Mouse (Mus musculus): ENCODE measurements around the gene Golt1b. TPM values are rescaled to one million over a fixed set of nuclear protein-coding genes. Genes with fewer than 3 reads are reported as not detected.

Gene Golt1b
- polyA plus RNA-seq, 1 experiment from 2014 or later: 69.5 TPM

- Histone ChIP-seq H3K4me2 (no peak overlapping the region), H3K4me1 (no peaks in the 10 kb centered on the region; the same call in 1 of the 2 replicates), H3K4me3 (replicated peaks) (no peak overlapping the region), H3K27me3 (replicated peaks) (no peaks in the 10 kb centered on the region), H3K9me3 (replicated peaks) (no peaks in the 10 kb centered on the region), H3K27ac (replicated peaks) (no peak overlapping the region), H3K36me3 (no peaks in the 10 kb centered on the region), H3K9ac (replicated peaks) (no peak overlapping the region)
- 77% methylated on average over 2 of the region's 2 CpGs for WGBS
- ATAC-seq (ENCODE audit: low FRiP score): no peak
Observed at GRCm38 (mm10) chr6:142453311-142453710, 66.3 kb downstream of the Golt1b start.

Other genes with a start within 250 kb of the Golt1b start
- gene Slco1a6, start 178.7 kb upstream of the Golt1b start, polyA plus RNA-seq (2015; fragmentation: Nextera tagmentation; extraction: Ambion mirVana): 0.51 and 0.77 TPM in 2 replicates
- gene Iapp, start 88.8 kb upstream of the Golt1b start, polyA plus RNA-seq (2015; fragmentation: Nextera tagmentation; extraction: Ambion mirVana): 0.19 and 0.52 TPM in 2 replicates
- gene Slco1a5, start 64.2 kb upstream of the Golt1b start, polyA plus RNA-seq (2015; fragmentation: Nextera tagmentation; extraction: Ambion mirVana): 0.06 and 0.14 TPM in 2 replicates
- gene Pyroxd1, start 41.6 kb upstream of the Golt1b start, polyA plus RNA-seq (2015; fragmentation: Nextera tagmentation; extraction: Ambion mirVana): 18.2 and 18.7 TPM in 2 replicates
- 21.4 and 21.6 TPM in 2 replicates for gene Recql, start 134 bp upstream of the Golt1b start, polyA plus RNA-seq (2015; fragmentation: Nextera tagmentation; extraction: Ambion mirVana)
- gene Spx, start 26.2 kb downstream of the Golt1b start, polyA plus RNA-seq (2015; fragmentation: Nextera tagmentation; extraction: Ambion mirVana): 1.2 and 1.5 TPM in 2 replicates
- gene Gys2, start 85.9 kb downstream of the Golt1b start, polyA plus RNA-seq (2015; fragmentation: Nextera tagmentation; extraction: Ambion mirVana): 0.38 TPM in 1 of 2 replicates, not detected in the other
- gene Ldhb, start 120.7 kb downstream of the Golt1b start, polyA plus RNA-seq (2015; fragmentation: Nextera tagmentation; extraction: Ambion mirVana): 526 and 576 TPM in 2 replicates
- 13.6 and 19.7 TPM in 2 replicates for gene Kcnj8, start 184.4 kb downstream of the Golt1b start, polyA plus RNA-seq (2015; fragmentation: Nextera tagmentation; extraction: Ambion mirVana)

All from neural tube, embryonic 15.5 days (tissue).